Mouse (Mus musculus) midbrain, embryonic 11.5 days (tissue): ENCODE measurements around the gene Sprr2h. TPM values are rescaled to one million over a fixed set of nuclear protein-coding genes. Genes with fewer than 3 reads are reported as not detected.

Experiments
- ATAC-seq: fragments of 200-750 bp; cut with Nextera tagmentation; 2 replicates; pipeline ENCODE4 v1.8.0; 2017; ENCODE audit warnings: moderate TSS enrichment, moderate library complexity; ENCODE audit not compliant: low FRiP score
- DNase-seq: peaks from one replicate; pipeline ENCODE4 v3.0.0; 2015; ENCODE audit warnings: low spot score; ENCODE audit errors: missing footprints
- H3K27ac ChIP-seq: fragments of 300-500 bp; sonication (generic); 2 replicates; pipeline ENCODE4 v1.5.1; 2014; ENCODE audit warnings: low read depth, low read length
- H3K27me3 ChIP-seq: fragments of 300-500 bp; sonication (generic); 2 replicates; pipeline ENCODE4 v1.6.1; 2014; ENCODE audit warnings: mild to moderate bottlenecking, low read length, moderate library complexity, mixed read lengths; ENCODE audit not compliant: control insufficient read depth, insufficient read depth
- H3K36me3 ChIP-seq: fragments of 300-500 bp; sonication (generic); 2 replicates; pipeline ENCODE4 v1.6.1; 2014; ENCODE audit warnings: mild to moderate bottlenecking, low read length, moderate library complexity, mixed read lengths; ENCODE audit not compliant: control insufficient read depth, insufficient read depth
- H3K4me1 ChIP-seq: fragments of 300-500 bp; sonication (generic); 2 replicates; pipeline ENCODE4 v1.6.1; 2014; ENCODE audit warnings: low read length; ENCODE audit not compliant: control insufficient read depth, insufficient read depth
- H3K4me2 ChIP-seq: fragments of 300-500 bp; sonication (generic); 2 replicates; pipeline ENCODE4 v1.6.1; 2014; ENCODE audit warnings: mild to moderate bottlenecking, moderate library complexity
- H3K4me3 ChIP-seq: fragments of 300-500 bp; sonication (generic); 2 replicates; pipeline ENCODE4 v1.5.1; 2014; ENCODE audit warnings: low read depth, low read length
- H3K9ac ChIP-seq: fragments of 300-500 bp; sonication (generic); 2 replicates; pipeline ENCODE4 v1.6.1; 2014; ENCODE audit warnings: low read length
- H3K9me3 ChIP-seq: fragments of 300-500 bp; sonication (generic); 2 replicates; pipeline ENCODE4 v1.6.1; 2016; ENCODE audit warnings: low read length; ENCODE audit not compliant: control insufficient read depth
- WGBS: fragments of 180-500 bp; shearing (Covaris S2); extraction: QIAGEN DNeasy Blood & Tissue Kit; methylation state at CpG from one replicate; pipeline ENCODE4 v1.1.7; 2014; 5-methylcytosine and 5-hydroxymethylcytosine counted together
- polyA plus RNA-seq: library from polyadenylated mRNA; unstranded; fragments of >200 nt; fragmentation: Nextera tagmentation; extraction: Ambion mirVana; gene quantifications from 2 replicates; pipeline ENCODE4 v1.2.1, GENCODE M21; 2014

The Sprr2h gene
- polyA plus RNA-seq, 1 experiment from 2014 or later: not detected

DNA sequence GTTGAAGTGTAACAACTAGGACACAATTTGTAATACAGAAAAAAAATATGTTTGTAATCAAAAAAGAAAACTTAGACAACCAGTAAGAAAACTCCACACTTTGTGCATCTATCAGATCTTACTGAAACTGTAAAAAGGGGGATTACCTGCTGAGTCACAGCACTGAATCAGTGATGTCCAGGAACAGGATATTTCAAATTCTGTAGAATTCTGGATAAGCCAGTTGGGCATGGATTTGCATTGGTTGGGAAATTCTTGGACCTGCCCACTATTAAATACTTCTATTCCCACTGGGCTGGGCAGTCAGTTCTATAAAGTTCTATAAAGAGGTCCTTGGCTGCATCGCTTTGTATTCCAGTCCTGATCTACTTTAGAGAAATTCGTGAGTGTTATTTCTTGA lies 32.3 kb downstream of the Sprr2h start, which contains the start of gene Sprr2j-ps:
Gene Sprr2j-ps (plus strand): TSS at position 301 of the 400 bp plus-strand sequence.
- WGBS: 89% methylated on average over 2 of the region's 2 CpGs
- H3K4me2 ChIP-seq: no peak within 1 kb of the TSS
- no peaks in the 10 kb centered on the region for H3K36me3 ChIP-seq
- H3K27ac ChIP-seq: no peak within 1 kb of the TSS
- H3K4me1 ChIP-seq: no peaks in the 10 kb centered on the region
- H3K9me3 ChIP-seq: no peaks in the 10 kb centered on the region
- H3K9ac ChIP-seq: no peak within 1 kb of the TSS
- no peak for DNase-seq
- H3K27me3 ChIP-seq: no peaks in the 10 kb centered on the region
- no peak for ATAC-seq
- no peak within 1 kb of the TSS for H3K4me3 ChIP-seq

DNA sequence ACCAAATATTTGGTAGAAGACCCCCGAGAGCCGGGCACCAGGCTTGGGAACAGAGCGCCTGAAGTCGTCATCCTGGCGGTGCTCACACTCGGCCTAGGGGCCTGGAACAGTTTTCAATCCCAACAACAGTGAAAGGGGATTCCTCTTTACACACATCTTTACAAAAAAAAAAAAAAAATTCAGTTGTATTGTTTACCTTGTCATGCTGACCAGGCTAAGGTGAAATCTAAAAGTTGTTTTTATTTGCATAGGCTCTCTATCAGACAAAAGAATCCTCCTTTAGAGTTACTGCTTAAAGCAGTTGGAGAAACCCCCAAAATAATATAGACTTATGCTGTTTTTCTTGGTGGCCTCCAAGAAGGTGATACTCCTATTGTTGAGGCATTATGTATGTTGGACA lies 43.8 kb downstream of the Sprr2h start, which contains the start of gene Gm9774:
Gene Gm9774 (minus strand): TSS at position 101 of the 400 bp plus-strand sequence.
- ATAC-seq: no peak
- H3K4me2 ChIP-seq: no peak within 1 kb of the TSS
- H3K27ac ChIP-seq: no peak within 1 kb of the TSS
- no peaks in the 10 kb centered on the region for H3K9me3 ChIP-seq
- H3K4me1 ChIP-seq: no peaks in the 10 kb centered on the region
- H3K9ac ChIP-seq: no peak within 1 kb of the TSS
- H3K27me3 ChIP-seq: no peaks in the 10 kb centered on the region
- no peak within 1 kb of the TSS for H3K4me3 ChIP-seq
- WGBS: 95% methylated on average over 6 of the region's 6 CpGs
- H3K36me3 ChIP-seq: no peaks in the 10 kb centered on the region
- no peak for DNase-seq

DNA sequence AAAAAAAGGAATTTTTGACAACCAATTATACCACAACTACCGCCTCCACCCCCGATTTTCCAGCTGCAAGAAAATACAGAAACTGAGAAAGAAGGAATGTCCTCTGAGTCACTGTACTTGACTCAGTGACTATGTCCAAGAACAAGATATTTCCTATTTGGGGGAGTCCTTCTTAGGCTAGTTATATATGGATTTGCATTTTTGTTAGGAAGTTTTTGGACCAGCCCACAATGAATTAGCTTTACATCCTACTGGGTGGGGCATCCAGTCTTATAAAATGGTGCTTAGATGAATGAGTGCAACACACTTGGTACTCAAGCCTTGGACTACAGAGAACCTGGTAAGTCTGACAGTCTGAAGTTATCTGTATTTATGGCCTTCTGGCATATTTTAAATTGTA lies 46.8 kb downstream of the Sprr2h start, which contains the start of gene Sprr2k:
Gene Sprr2k (plus strand): TSS at position 301 of the 400 bp plus-strand sequence.
- 94% methylated on average over 2 of the region's 2 CpGs for WGBS
- Histone ChIP-seq H3K4me1 (no peaks in the 10 kb centered on the region), H3K9me3 (no peaks in the 10 kb centered on the region), H3K9ac (no peak within 1 kb of the TSS), H3K27me3 (no peaks in the 10 kb centered on the region), H3K36me3 (no peaks in the 10 kb centered on the region), H3K4me2 (no peak within 1 kb of the TSS), H3K4me3 (no peak within 1 kb of the TSS), H3K27ac (no peak within 1 kb of the TSS)
- DNase-seq (no peak), ATAC-seq (no peak)

Other genes with a start within 250 kb of the Sprr2h start
- not detected in 2 replicates for gene Lelp1, start 242.9 kb upstream of the Sprr2h start, polyA plus RNA-seq
- gene Sprr2a1, start 169.9 kb upstream of the Sprr2h start, polyA plus RNA-seq: not detected in 2 replicates
- not detected in 2 replicates for gene Sprr2a2, start 169.8 kb upstream of the Sprr2h start, polyA plus RNA-seq
- gene Sprr2a3, start 100.3 kb upstream of the Sprr2h start, polyA plus RNA-seq: not detected in 2 replicates
- gene Sprr2b, start 69.1 kb upstream of the Sprr2h start, polyA plus RNA-seq: not detected in 2 replicates
- gene Sprr2d, start 46.5 kb upstream of the Sprr2h start, polyA plus RNA-seq: not detected in 2 replicates
- gene Sprr2e, start 33.5 kb upstream of the Sprr2h start, polyA plus RNA-seq: not detected in 2 replicates
- not detected in 2 replicates for gene Sprr2f, start 20.5 kb upstream of the Sprr2h start, polyA plus RNA-seq
- not detected in 2 replicates for gene Sprr2i, start 22.3 kb downstream of the Sprr2h start, polyA plus RNA-seq
- not detected in 2 replicates for gene Sprr2j-ps, start 32.4 kb downstream of the Sprr2h start, polyA plus RNA-seq
- 6.5 and 6.8 TPM in 2 replicates for gene Gm9774, start 43.7 kb downstream of the Sprr2h start, polyA plus RNA-seq
- gene Sprr2k, start 46.9 kb downstream of the Sprr2h start, polyA plus RNA-seq: not detected in 2 replicates
- gene Sprr1b, start 53.1 kb downstream of the Sprr2h start, polyA plus RNA-seq: not detected in 2 replicates
- gene Sprr3, start 73.0 kb downstream of the Sprr2h start, polyA plus RNA-seq: not detected in 2 replicates
- gene Sprr1a, start 100.2 kb downstream of the Sprr2h start, polyA plus RNA-seq: not detected in 2 replicates
- gene Sprr4, start 114.8 kb downstream of the Sprr2h start, polyA plus RNA-seq: not detected in 2 replicates
- not detected in 2 replicates for gene 2310046K23Rik, start 148.8 kb downstream of the Sprr2h start, polyA plus RNA-seq
- not detected in 2 replicates for gene Ivl, start 188.1 kb downstream of the Sprr2h start, polyA plus RNA-seq
- not detected in 2 replicates for gene Smcp, start 203.3 kb downstream of the Sprr2h start, polyA plus RNA-seq
- not detected in 2 replicates for gene 2210017I01Rik, start 221.8 kb downstream of the Sprr2h start, polyA plus RNA-seq
- not detected in 2 replicates for gene Lce6a, start 236.0 kb downstream of the Sprr2h start, polyA plus RNA-seq